Mouse (Mus musculus): ENCODE measurements around the gene Mbnl2. TPM values are rescaled to one million over a fixed set of nuclear protein-coding genes. Genes with fewer than 3 reads are reported as not detected.
A peak's percentile ranks its signal among the peaks of the same experiment; 100 is the strongest.

The Mbnl2 gene
- polyA plus RNA-seq (2012; ENCODE audit: insufficient read depth, insufficient read length, missing spikeins), result 98.2 and 110 TPM in 2 replicates

- Histone ChIP-seq H3K4me1 (ENCODE audit: control insufficient read depth, insufficient read depth, low read length) (peaks cover 27% of the 10 kb centered on the region), H3K27ac (ENCODE audit: insufficient read depth, low read depth, low read length) (peak within 1 kb of the TSS; percentile 87), H3K4me3 (ENCODE audit: insufficient read depth, low read length) (peak within 1 kb of the TSS; percentile 81)
- TF ChIP-seq CTCF (IDR thresholded peaks at IDR 0.05; ENCODE audit: low read depth, low read length), result no peak
- no peak for TF ChIP-seq POLR2A (IDR thresholded peaks at IDR 0.05; ENCODE audit: borderline replicate concordance, low read depth, low read length)
Measured at GRCm38 (mm10) chr14:120275246-120276238, at the start of gene Mbnl2. Gene Mbnl2 (plus strand): TSS chr14:120275669.

- no peak overlapping the region for H3K4me3 ChIP-seq (ENCODE audit: insufficient read depth, low read length)
- no peak for TF ChIP-seq CTCF (IDR thresholded peaks at IDR 0.05; ENCODE audit: low read depth, low read length)
- no peak for TF ChIP-seq POLR2A (IDR thresholded peaks at IDR 0.05; ENCODE audit: borderline replicate concordance, low read depth, low read length)
- no peaks in the 10 kb centered on the region for H3K4me1 ChIP-seq (ENCODE audit: control insufficient read depth, insufficient read depth, low read length)
- no peak overlapping the region for H3K27ac ChIP-seq (ENCODE audit: insufficient read depth, low read depth, low read length)
Measured at GRCm38 (mm10) chr14:120232076-120232496, 43.4 kb upstream of the Mbnl2 start.

GRCm38 (mm10) chr14:120235610-120236009, 39.9 kb upstream of the Mbnl2 start:
- no peak overlapping the region for H3K27ac ChIP-seq (ENCODE audit: insufficient read depth, low read depth, low read length)
- no peak overlapping the region for H3K4me3 ChIP-seq (ENCODE audit: insufficient read depth, low read length)
- no peaks in the 10 kb centered on the region for H3K4me1 ChIP-seq (ENCODE audit: control insufficient read depth, insufficient read depth, low read length)
- TF ChIP-seq POLR2A (IDR thresholded peaks at IDR 0.05; ENCODE audit: borderline replicate concordance, low read depth, low read length) (no peak), CTCF (IDR thresholded peaks at IDR 0.05; ENCODE audit: low read depth, low read length) (no peak)

- no peaks in the 10 kb centered on the region for H3K4me1 ChIP-seq (ENCODE audit: control insufficient read depth, insufficient read depth, low read length)
- TF ChIP-seq POLR2A (IDR thresholded peaks at IDR 0.05; ENCODE audit: borderline replicate concordance, low read depth, low read length), result no peak
- TF ChIP-seq CTCF (IDR thresholded peaks at IDR 0.05; ENCODE audit: low read depth, low read length), result no peak
- H3K27ac ChIP-seq (ENCODE audit: insufficient read depth, low read depth, low read length), result no peak overlapping the region
- H3K4me3 ChIP-seq (ENCODE audit: insufficient read depth, low read length), result no peak overlapping the region
Measured at GRCm38 (mm10) chr14:120238501-120238900, 37.0 kb upstream of the Mbnl2 start.

GRCm38 (mm10) chr14:120240209-120240608, 35.3 kb upstream of the Mbnl2 start:
- H3K27ac ChIP-seq (ENCODE audit: insufficient read depth, low read depth, low read length), result no peak overlapping the region
- H3K4me3 ChIP-seq (ENCODE audit: insufficient read depth, low read length), result no peak overlapping the region
- no peak for TF ChIP-seq POLR2A (IDR thresholded peaks at IDR 0.05; ENCODE audit: borderline replicate concordance, low read depth, low read length)
- TF ChIP-seq CTCF (IDR thresholded peaks at IDR 0.05; ENCODE audit: low read depth, low read length), result no peak
- no peaks in the 10 kb centered on the region for H3K4me1 ChIP-seq (ENCODE audit: control insufficient read depth, insufficient read depth, low read length)

GRCm38 (mm10) chr14:120242711-120243110, 32.8 kb upstream of the Mbnl2 start:
- Histone ChIP-seq H3K4me3 (ENCODE audit: insufficient read depth, low read length) (no peak overlapping the region), H3K27ac (ENCODE audit: insufficient read depth, low read depth, low read length) (no peak overlapping the region), H3K4me1 (ENCODE audit: control insufficient read depth, insufficient read depth, low read length) (no peaks in the 10 kb centered on the region)
- TF ChIP-seq CTCF (IDR thresholded peaks at IDR 0.05; ENCODE audit: low read depth, low read length), result no peak
- TF ChIP-seq POLR2A (IDR thresholded peaks at IDR 0.05; ENCODE audit: borderline replicate concordance, low read depth, low read length), result no peak

GRCm38 (mm10) chr14:120245081-120245705, 30.3 kb upstream of the Mbnl2 start:
- TF ChIP-seq POLR2A (IDR thresholded peaks at IDR 0.05; ENCODE audit: borderline replicate concordance, low read depth, low read length), result no peak
- TF ChIP-seq CTCF (IDR thresholded peaks at IDR 0.05; ENCODE audit: low read depth, low read length), result no peak
- Histone ChIP-seq H3K27ac (ENCODE audit: insufficient read depth, low read depth, low read length) (no peak overlapping the region), H3K4me3 (ENCODE audit: insufficient read depth, low read length) (no peak overlapping the region), H3K4me1 (ENCODE audit: control insufficient read depth, insufficient read depth, low read length) (no peaks in the 10 kb centered on the region)

- no peak overlapping the region for H3K27ac ChIP-seq (ENCODE audit: insufficient read depth, low read depth, low read length)
- H3K4me3 ChIP-seq (ENCODE audit: insufficient read depth, low read length), result no peak overlapping the region
- no peaks in the 10 kb centered on the region for H3K4me1 ChIP-seq (ENCODE audit: control insufficient read depth, insufficient read depth, low read length)
- no peak for TF ChIP-seq POLR2A (IDR thresholded peaks at IDR 0.05; ENCODE audit: borderline replicate concordance, low read depth, low read length)
- no peak for TF ChIP-seq CTCF (IDR thresholded peaks at IDR 0.05; ENCODE audit: low read depth, low read length)
Measured at GRCm38 (mm10) chr14:120253331-120253730, 22.1 kb upstream of the Mbnl2 start.

- TF ChIP-seq POLR2A (IDR thresholded peaks at IDR 0.05; ENCODE audit: borderline replicate concordance, low read depth, low read length) (no peak), CTCF (IDR thresholded peaks at IDR 0.05; ENCODE audit: low read depth, low read length) (no peak)
- no peaks in the 10 kb centered on the region for H3K4me1 ChIP-seq (ENCODE audit: control insufficient read depth, insufficient read depth, low read length)
- no peak overlapping the region for H3K4me3 ChIP-seq (ENCODE audit: insufficient read depth, low read length)
- no peak overlapping the region for H3K27ac ChIP-seq (ENCODE audit: insufficient read depth, low read depth, low read length)
Measured at GRCm38 (mm10) chr14:120256146-120256545, 19.3 kb upstream of the Mbnl2 start.
